Mouse (Mus musculus): Measurements from ENCODE around the gene Sertad4. TPM values are rescaled to one million over a fixed set of nuclear protein-coding genes. Genes with fewer than 3 reads are reported as not detected.

The Sertad4 gene
- polyA plus RNA-seq, 1 experiment from 2014 or later = 26.0 TPM

DNA sequence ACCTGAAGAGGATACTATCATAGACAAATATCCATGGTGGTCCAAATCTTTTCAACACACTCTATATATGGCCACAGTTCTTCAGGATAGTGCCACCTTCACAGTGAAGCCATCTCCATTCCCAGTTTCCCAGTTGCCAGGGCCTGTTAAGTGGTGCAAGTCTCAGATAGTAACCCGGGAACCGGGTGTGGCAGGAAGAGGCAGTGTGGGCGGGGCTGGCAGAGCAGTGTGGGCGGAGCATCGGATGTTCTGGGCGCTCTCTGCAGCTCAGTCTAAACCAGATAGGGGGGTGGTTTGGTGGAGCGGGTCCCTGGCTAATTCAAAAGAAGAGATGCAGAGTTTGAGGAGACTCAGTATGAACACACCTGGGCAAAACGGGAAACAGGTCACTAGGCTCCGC, 29.8 kb downstream of the Sertad4 start:
- H3K4me3 ChIP-seq = no peak overlapping the region
- peaks cover 31% of the 10 kb centered on the region for H3K4me1 ChIP-seq (replicated peaks)
- H3K4me2 ChIP-seq = no peak overlapping the region
- peaks cover 9% of the 10 kb centered on the region; the same call in 1 of the 2 replicates for H3K27me3 ChIP-seq
- H3K9ac ChIP-seq = no peak overlapping the region
- WGBS = 35% methylated on average over 9 of the region's 9 CpGs
- H3K27ac ChIP-seq = no peak overlapping the region
- no peak for ATAC-seq (ENCODE audit: low FRiP score)
- H3K9me3 ChIP-seq = peaks cover 3% of the 10 kb centered on the region; the same call in 1 of the 2 replicates
- H3K36me3 ChIP-seq = no peaks in the 10 kb centered on the region

DNA sequence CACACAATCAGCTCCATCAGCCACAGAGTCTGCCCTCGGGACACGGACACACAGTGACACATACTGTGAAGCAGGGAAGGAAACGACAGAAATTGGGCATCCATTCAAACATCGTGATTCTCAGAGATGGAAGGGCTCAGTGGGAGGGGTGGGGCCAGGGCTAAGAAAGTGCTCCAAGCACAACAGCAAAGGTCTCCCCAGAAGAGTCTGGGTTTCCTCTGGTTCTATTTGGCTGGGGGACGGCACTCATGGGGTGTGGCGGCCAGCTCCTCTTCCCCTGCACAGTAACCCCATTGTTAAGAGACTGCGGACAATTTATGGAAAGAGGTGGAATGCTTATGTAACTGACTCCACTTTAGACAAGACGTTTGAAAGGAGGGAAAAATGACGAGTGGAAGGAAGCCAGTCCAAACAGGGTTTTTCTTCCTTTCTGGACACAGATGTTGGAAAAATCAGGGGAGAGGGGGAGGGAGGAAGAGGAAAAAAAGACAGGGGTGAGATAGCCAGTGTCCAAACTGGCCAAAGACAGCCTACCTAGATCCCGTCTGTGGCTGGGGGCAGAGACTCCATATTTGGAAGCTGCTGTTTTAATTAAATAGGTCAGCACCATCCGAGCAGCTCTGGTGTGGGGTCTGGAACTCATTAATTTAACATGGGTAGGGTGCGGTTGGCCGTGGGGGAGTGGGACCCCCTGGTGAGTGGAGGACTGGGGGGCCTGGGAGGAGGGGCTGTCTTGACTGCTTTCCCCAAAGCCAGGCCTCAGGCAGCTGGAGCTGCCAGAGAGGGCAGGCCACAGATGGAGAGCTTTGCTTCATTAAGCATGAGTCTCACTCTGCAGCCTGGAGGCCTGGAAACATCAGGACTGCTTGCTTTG, 32.7 kb downstream of the Sertad4 start:
- H3K27me3 ChIP-seq = peaks cover 6% of the 10 kb centered on the region; the same call in 1 of the 2 replicates
- ATAC-seq (ENCODE audit: low FRiP score) = peak; percentile 80
- no peaks in the 10 kb centered on the region for H3K36me3 ChIP-seq
- H3K4me3 ChIP-seq = no peak overlapping the region
- H3K9ac ChIP-seq = no peak overlapping the region
- 19% methylated on average over 13 of the region's 13 CpGs for WGBS
- peak overlapping the region; percentile 86 for H3K27ac ChIP-seq
- H3K9me3 ChIP-seq = peaks cover 3% of the 10 kb centered on the region; the same call in 1 of the 2 replicates
- H3K4me2 ChIP-seq = 0 out of 2 replicates have a peak overlapping the region, but pooled peaks have one; percentile 4
- H3K4me1 ChIP-seq (replicated peaks) = peaks cover 19% of the 10 kb centered on the region

DNA sequence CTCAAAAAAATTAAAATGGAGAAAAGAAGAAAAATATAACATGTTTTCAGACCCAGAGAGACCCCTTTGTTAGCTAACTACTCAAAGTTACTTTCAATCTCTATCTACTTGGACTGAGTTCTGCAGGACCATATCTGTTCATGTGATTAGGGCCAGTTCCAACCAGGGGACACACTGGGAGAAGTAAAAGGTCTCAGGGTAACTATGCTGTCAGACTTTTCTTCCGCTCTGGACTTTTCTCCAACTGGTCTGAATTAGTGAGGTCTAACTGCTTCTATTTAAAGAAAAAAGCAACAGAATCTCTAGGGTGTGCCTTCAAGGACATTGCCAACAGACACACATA, 33.3 kb downstream of the Sertad4 start:
- H3K9ac ChIP-seq = no peak overlapping the region
- no peak for ATAC-seq (ENCODE audit: low FRiP score)
- H3K4me2 ChIP-seq = no peak overlapping the region
- H3K27me3 ChIP-seq = peaks cover 6% of the 10 kb centered on the region; the same call in 1 of the 2 replicates
- WGBS = 59% methylated on average over 1 of the region's 1 CpGs
- H3K4me3 ChIP-seq = no peak overlapping the region
- H3K27ac ChIP-seq = peak overlapping the region; percentile 86
- no peaks in the 10 kb centered on the region for H3K36me3 ChIP-seq
- peaks cover 3% of the 10 kb centered on the region; the same call in 1 of the 2 replicates for H3K9me3 ChIP-seq
- H3K4me1 ChIP-seq (replicated peaks) = peaks cover 19% of the 10 kb centered on the region

DNA sequence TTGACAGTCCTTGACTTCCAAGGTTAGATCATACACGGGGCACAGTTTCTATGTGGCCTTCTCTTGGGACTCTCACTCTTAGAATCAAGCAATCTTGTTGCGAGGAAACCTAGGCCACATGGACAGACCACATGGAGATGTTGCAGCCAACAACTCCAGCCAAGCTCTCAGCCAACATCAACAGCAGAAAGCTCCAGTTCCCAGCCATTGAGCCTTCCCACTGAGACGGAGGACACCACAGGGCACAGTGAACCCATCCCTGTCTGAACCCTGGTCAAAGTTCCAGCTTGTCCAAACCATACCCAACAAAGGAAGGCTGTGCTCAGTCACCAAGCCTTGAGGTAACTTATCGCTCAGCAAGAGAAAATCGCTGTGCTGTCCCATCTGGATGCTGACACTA, 37.2 kb downstream of the Sertad4 start:
- no peaks in the 10 kb centered on the region for H3K9me3 ChIP-seq
- H3K36me3 ChIP-seq = no peaks in the 10 kb centered on the region
- H3K27me3 ChIP-seq = no peaks in the 10 kb centered on the region
- no peak overlapping the region for H3K4me2 ChIP-seq
- H3K4me3 ChIP-seq = no peak overlapping the region
- WGBS = 90% methylated on average over 5 of the region's 5 CpGs
- ATAC-seq (ENCODE audit: low FRiP score) = no peak
- no peak overlapping the region for H3K27ac ChIP-seq
- H3K4me1 ChIP-seq (replicated peaks) = peaks cover 17% of the 10 kb centered on the region
- no peak overlapping the region for H3K9ac ChIP-seq

DNA sequence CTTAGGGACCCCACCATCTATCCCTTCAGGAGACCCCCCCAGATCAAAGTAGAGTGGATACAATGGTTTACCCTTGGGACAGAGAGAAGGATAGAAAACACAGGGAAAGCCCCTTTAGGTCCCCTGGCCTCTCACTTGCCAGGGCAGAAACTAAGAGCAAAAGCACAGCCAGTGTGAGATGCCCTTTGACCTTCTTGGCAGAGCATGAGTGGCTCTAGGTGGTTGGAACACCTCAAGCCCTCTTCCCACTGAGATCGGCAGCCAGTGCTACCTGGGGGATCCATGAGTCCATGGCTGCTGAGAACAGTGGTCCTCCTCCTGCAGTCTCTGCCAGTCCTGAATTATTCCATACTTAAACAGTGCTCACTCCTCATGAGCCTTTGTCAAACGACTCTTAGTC, 39.8 kb downstream of the Sertad4 start:
- no peak overlapping the region for H3K27ac ChIP-seq
- H3K4me3 ChIP-seq = no peak overlapping the region
- no peaks in the 10 kb centered on the region for H3K9me3 ChIP-seq
- H3K27me3 ChIP-seq = no peaks in the 10 kb centered on the region
- H3K4me2 ChIP-seq = no peak overlapping the region
- no peak overlapping the region for H3K9ac ChIP-seq
- WGBS = 61% methylated on average over 2 of the region's 2 CpGs
- peaks cover 6% of the 10 kb centered on the region; the same call in 1 of the 2 replicates for H3K4me1 ChIP-seq (replicated peaks)
- H3K36me3 ChIP-seq = no peaks in the 10 kb centered on the region
- no peak for ATAC-seq (ENCODE audit: low FRiP score)

DNA sequence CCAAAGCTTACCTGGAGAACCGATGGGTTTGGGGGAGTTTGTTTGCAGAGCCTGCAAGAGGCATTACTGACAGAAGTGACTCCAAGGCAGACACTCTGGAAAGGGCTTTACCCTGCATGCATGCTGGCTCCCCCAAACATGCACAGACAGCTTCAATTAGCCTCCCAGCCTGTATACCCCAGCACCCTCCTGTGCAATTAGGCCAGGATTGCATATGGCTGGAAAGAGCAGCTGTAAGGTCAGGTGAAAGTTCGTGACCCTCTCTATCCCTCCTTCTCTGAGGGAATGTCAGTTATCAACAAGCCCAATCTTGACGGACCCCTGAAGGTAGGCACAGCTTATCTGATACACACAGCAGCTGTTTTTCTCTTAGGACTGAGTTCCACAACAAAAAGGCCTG, 40.9 kb downstream of the Sertad4 start:
- no peak for ATAC-seq (ENCODE audit: low FRiP score)
- Histone ChIP-seq H3K27ac (no peak overlapping the region), H3K9ac (no peak overlapping the region), H3K4me2 (no peak overlapping the region), H3K36me3 (no peaks in the 10 kb centered on the region), H3K4me1 (replicated peaks) (peaks cover 6% of the 10 kb centered on the region; the same call in 1 of the 2 replicates), H3K27me3 (no peaks in the 10 kb centered on the region), H3K9me3 (no peaks in the 10 kb centered on the region), H3K4me3 (no peak overlapping the region)
- 31% methylated on average over 3 of the region's 3 CpGs for WGBS

DNA sequence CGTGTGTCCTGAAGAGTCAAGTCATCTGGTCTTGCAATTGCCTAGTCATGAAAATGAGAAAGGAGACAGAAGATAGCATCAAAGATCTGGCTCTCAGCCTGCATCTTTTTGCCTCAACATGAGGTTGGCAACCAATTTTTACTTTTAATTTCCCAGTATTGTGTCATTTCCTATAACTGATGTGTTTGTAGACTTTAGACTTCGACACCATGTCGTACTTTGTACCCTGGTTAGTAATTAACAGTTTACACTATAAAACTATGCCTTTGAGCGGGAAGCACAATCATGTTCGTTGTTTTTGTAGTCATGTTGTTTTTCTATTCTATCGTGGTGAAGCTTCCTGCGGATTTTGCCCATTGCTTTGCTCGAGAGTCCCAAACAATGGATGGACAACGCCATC, 42.8 kb downstream of the Sertad4 start:
- H3K4me3 ChIP-seq = no peak overlapping the region
- 92% methylated on average over 9 of the region's 9 CpGs for WGBS
- no peaks in the 10 kb centered on the region for H3K36me3 ChIP-seq
- H3K27ac ChIP-seq = no peak overlapping the region
- no peak overlapping the region for H3K9ac ChIP-seq
- peaks cover 6% of the 10 kb centered on the region; the same call in 1 of the 2 replicates for H3K4me1 ChIP-seq (replicated peaks)
- no peak for ATAC-seq (ENCODE audit: low FRiP score)
- H3K9me3 ChIP-seq = no peaks in the 10 kb centered on the region
- H3K4me2 ChIP-seq = no peak overlapping the region
- no peaks in the 10 kb centered on the region for H3K27me3 ChIP-seq

DNA sequence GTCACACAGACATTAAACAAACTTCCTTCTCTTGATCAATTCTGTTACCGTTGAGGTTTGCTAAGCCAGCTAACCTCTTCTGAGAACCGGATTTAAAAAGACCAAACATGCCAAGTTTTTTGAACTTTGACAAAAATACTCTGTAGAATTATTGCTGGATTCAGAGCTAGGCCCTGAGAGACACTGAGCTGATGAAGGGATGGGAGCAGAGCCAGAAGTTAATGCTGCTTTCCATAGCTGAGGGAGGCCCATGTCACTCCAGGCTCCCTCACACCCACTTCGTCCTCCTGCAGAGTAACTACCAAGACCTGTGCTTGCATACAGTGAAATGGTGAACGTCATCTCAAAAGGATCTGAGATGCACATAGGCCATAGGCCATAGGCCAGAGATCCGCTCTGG, 43.3 kb downstream of the Sertad4 start:
- no peak overlapping the region for H3K9ac ChIP-seq
- 92% methylated on average over 5 of the region's 5 CpGs for WGBS
- H3K4me1 ChIP-seq (replicated peaks) = peaks cover 6% of the 10 kb centered on the region; the same call in 1 of the 2 replicates
- no peaks in the 10 kb centered on the region for H3K9me3 ChIP-seq
- H3K27ac ChIP-seq = no peak overlapping the region
- no peaks in the 10 kb centered on the region for H3K27me3 ChIP-seq
- no peak overlapping the region for H3K4me3 ChIP-seq
- no peak overlapping the region for H3K4me2 ChIP-seq
- H3K36me3 ChIP-seq = no peaks in the 10 kb centered on the region
- ATAC-seq (ENCODE audit: low FRiP score) = no peak

DNA sequence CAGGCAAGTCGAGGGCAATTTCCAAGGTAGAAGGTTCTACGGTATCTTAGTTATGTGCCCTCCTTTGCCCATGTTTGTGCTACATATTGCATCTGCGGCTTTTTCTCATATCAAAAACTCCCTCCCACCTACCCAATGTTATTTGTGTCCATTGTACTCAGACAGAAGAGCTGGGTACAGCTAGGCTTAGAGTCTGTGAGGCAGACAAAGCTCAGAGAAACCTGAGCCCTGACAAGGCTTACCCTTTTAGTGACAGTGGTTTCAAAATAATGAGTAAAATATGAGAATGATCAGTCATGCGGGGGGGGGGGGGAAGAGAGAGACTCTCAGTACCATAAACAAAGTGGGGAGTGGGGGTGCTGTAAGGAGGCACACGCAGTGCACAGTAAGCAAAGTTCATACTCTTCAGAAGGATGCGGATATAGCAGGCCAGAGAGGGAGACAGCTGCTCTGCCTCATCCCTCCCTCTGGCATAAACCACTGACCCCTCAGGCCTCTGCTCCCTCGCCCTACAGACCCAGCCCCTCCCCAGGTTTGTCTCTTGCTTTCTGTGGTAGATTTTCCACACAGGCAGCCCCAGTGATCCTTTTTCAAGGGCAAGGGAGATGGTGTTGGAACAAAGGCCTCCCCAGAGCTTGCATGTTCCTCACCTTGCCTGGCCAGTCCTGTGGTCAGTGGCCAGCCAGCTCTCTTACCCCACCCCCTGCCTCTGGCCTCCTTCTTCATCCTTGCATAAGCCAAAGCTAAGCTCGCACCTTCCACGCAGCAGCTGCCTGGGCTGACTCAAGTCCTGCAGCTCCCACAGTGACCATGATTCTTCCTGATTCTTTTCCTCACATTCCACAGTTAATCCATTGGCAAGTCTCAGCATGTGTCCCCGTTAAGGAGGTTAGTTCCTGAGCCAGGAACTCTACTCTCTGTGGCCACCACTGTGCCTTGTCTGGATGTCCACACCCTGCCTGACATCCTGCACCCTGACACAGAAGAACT, 49.1 kb downstream of the Sertad4 start:
- Histone ChIP-seq H3K9ac (no peak overlapping the region), H3K27me3 (no peaks in the 10 kb centered on the region), H3K36me3 (no peaks in the 10 kb centered on the region), H3K4me1 (replicated peaks) (no peaks in the 10 kb centered on the region), H3K27ac (no peak overlapping the region), H3K4me3 (no peak overlapping the region), H3K9me3 (no peaks in the 10 kb centered on the region), H3K4me2 (no peak overlapping the region)
- WGBS = 65% methylated on average over 10 of the region's 10 CpGs
- no peak for ATAC-seq (ENCODE audit: low FRiP score)

DNA sequence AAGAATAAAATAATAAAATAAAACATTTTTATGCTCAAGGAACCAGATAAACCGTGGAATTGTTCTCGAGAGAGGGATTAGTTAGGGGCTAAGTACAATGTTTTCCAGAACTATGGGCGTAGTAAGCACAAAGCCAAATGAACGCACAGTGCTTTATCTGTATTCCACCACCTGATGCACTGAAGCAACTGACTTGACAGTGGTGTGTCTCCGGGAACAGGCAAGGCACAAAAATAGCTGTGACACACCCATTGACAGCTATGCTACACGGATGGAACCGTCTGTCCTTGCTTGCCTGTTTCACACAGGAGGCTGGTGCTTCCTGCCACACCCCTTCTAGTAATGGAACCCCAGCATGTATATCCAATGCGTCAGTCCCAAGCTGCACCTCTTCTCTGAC, 55.2 kb downstream of the Sertad4 start:
- 90% methylated on average over 8 of the region's 8 CpGs for WGBS
- H3K27me3 ChIP-seq = no peaks in the 10 kb centered on the region
- H3K36me3 ChIP-seq = no peaks in the 10 kb centered on the region
- no peak overlapping the region for H3K27ac ChIP-seq
- no peak overlapping the region for H3K4me2 ChIP-seq
- no peak for ATAC-seq (ENCODE audit: low FRiP score)
- no peak overlapping the region for H3K9ac ChIP-seq
- no peak overlapping the region for H3K4me3 ChIP-seq
- H3K4me1 ChIP-seq (replicated peaks) = peaks cover 20% of the 10 kb centered on the region
- no peaks in the 10 kb centered on the region for H3K9me3 ChIP-seq

DNA sequence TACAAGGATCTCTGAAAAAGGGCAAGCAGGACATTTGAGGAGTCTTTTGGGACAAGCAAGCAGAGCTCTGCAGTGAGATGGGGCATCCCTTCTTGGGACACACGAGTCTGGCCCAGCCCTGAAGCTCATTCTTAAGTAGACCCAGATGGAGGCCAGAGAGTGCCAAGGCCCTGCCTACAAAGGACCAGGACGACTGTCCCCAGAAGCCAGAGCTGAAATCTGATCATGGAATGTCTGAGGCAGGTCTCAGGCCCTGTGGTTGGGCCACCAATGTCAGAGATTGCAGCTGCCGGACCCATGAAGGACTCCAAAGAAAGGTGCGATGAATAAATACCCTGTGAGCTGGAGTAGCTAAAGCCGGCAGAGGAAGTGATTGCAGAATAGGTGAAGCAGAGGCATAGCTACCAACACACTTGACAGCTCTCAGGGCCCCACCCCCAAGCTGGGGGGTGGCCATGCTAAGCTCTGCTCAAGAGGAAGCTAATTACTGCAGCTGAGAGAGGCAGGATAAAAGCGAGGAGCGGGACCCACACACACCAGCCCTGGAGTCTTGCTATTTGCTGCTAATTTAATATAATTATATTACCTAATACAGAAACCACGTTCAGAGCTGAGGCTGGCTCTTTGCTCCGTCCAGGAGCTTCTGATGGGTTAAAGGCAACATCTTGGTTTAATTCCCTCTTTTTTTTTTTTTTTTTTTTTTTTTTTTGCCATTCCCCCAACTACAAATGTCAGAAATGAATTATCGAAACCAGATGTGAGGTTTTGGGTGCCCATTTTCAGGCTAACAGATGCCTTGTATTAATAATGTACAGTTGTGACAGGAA, 56.2 kb downstream of the Sertad4 start:
- Histone ChIP-seq H3K9ac (peak overlapping the region; percentile 5; the same call in 1 of the 2 replicates), H3K4me1 (replicated peaks) (peaks cover 20% of the 10 kb centered on the region), H3K4me3 (no peak overlapping the region), H3K4me2 (no peak overlapping the region), H3K27me3 (no peaks in the 10 kb centered on the region), H3K9me3 (no peaks in the 10 kb centered on the region), H3K27ac (peak overlapping the region; percentile 48; the same call in 1 of the 2 replicates), H3K36me3 (no peaks in the 10 kb centered on the region)
- WGBS = 37% methylated on average over 10 of the region's 10 CpGs
- ATAC-seq (ENCODE audit: low FRiP score) = no peak; the same call in 1 of the 2 replicates
